Comparison of ENCODE assay signal across 26 mouse cellular contexts in genomic region chr9:34942122-34942831, GRCm38 (mm10).
A peak's percentile ranks its signal among the peaks of the same experiment; 100 is the strongest.
DNase-seq lines count a peak whose midpoint lies in the region; ATAC-seq and TF ChIP-seq lines count a peak whose summit lies in the region.
"Had no signal": no experiment of that assay in that cellular context is flagged by ENCODE, and none has a peak within 500 bp of the region (broad histone marks: within the 10 kb centered on the region; RNA-seq: fewer than 3 reads in every experiment).

No protein-coding gene starts in this region.

- no peak for TF ChIP-seq CTCF in hindbrain, postnatal 0 days (IDR thresholded peaks at IDR 0.05; ENCODE audit: low read depth)

- H3K9me3 ChIP-seq in hindbrain, postnatal 0 days (ENCODE audit: low read length) = no peaks in the 10 kb centered on the region
- H3K9me3 ChIP-seq in hindbrain, embryonic 13.5 days = no peaks in the 10 kb centered on the region
- H3K9me3 ChIP-seq: embryonic facial prominence, embryonic 12.5 days; embryonic facial prominence, embryonic 15.5 days; heart, embryonic 12.5 days; heart, embryonic 15.5 days; hindbrain, embryonic 15.5 days; intestine, embryonic 15.5 days had no signal

- peak; percentile 25; the same call in 1 of the 2 replicates for ATAC-seq in hindbrain, postnatal 0 days
- no peak for ATAC-seq in hindbrain, embryonic 13.5 days (ENCODE audit: low FRiP score)
- ATAC-seq: forebrain, embryonic 14.5 days; forebrain, postnatal 0 days; intestine, embryonic 15.5 days had no signal

- H3K9ac ChIP-seq in hindbrain, postnatal 0 days (replicated peaks; ENCODE audit: low read length) = no peak overlapping the region
- no peak overlapping the region for H3K9ac ChIP-seq in hindbrain, embryonic 13.5 days
- H3K9ac ChIP-seq: embryonic facial prominence, embryonic 12.5 days; embryonic facial prominence, embryonic 15.5 days; forebrain, postnatal 0 days; heart, embryonic 12.5 days; heart, embryonic 15.5 days; hindbrain, embryonic 15.5 days; intestine, embryonic 15.5 days had no signal

- 0 out of 2 replicates have a peak, but pooled peaks cover 10% of the 10 kb centered on the region for H3K4me1 ChIP-seq in hindbrain, postnatal 0 days (ENCODE audit: insufficient read depth, low read length)
- peaks cover 22% of the 10 kb centered on the region for H3K4me1 ChIP-seq in hindbrain, embryonic 13.5 days (replicated peaks)
- H3K4me1 ChIP-seq: heart, embryonic 12.5 days; heart, embryonic 15.5 days; intestine, embryonic 15.5 days had no signal

- H3K27ac ChIP-seq in hindbrain, postnatal 0 days = no peak overlapping the region
- no peak overlapping the region for H3K27ac ChIP-seq in hindbrain, embryonic 13.5 days
- H3K27ac ChIP-seq: embryonic facial prominence, embryonic 12.5 days; embryonic facial prominence, embryonic 15.5 days; gastrocnemius, adult 2 months; heart, embryonic 15.5 days; hindbrain, embryonic 15.5 days; intestine, embryonic 15.5 days had no signal

- no peaks in the 10 kb centered on the region for H3K79me2 ChIP-seq in myocyte (ENCODE audit: control insufficient read depth, insufficient read depth)

- WGBS in hindbrain, postnatal 0 days = 72% methylated on average over 6 of the region's 6 CpGs
- 78% methylated on average over 6 of the region's 6 CpGs for WGBS in hindbrain, embryonic 13.5 days

- no peak for TF ChIP-seq POLR2A in myocyte (IDR thresholded peaks at IDR 0.05; ENCODE audit: insufficient read length, low read depth)

- H3ac ChIP-seq in myocyte (ENCODE audit: control insufficient read depth, insufficient read length) = no peak overlapping the region

- no peaks in the 10 kb centered on the region for H3K36me3 ChIP-seq in hindbrain, postnatal 0 days (ENCODE audit: insufficient read depth, low read length)
- H3K36me3 ChIP-seq in hindbrain, embryonic 13.5 days = no peaks in the 10 kb centered on the region
- H3K36me3 ChIP-seq in myocyte (ENCODE audit: control insufficient read depth, insufficient read depth) = no peaks in the 10 kb centered on the region
- H3K36me3 ChIP-seq: embryonic facial prominence, embryonic 12.5 days; embryonic facial prominence, embryonic 15.5 days; heart, embryonic 12.5 days; heart, embryonic 15.5 days; hindbrain, embryonic 15.5 days; intestine, embryonic 15.5 days had no signal

- DNase-seq in hindbrain, postnatal 0 days (ENCODE audit: low spot score) = no peak
- DNase-seq in 3T3-L1 (ENCODE audit: low read depth, low spot score) = peak; percentile 60
- peak; percentile 53 for DNase-seq in NIH3T3 (ENCODE audit: low read depth)
- no peak for DNase-seq in gastrocnemius, postnatal 25 days
- DNase-seq in kidney, adult 18-20 months = no peak
- DNase-seq: adrenal gland, adult 2 months; adrenal gland, postnatal 14 days; cerebellum, adult 11-12 months; cerebellum, adult 8-10 months; cerebellum, postnatal 14 days; forebrain, postnatal 0 days; gastrocnemius, adult 2 months; gastrocnemius, postnatal 14 days; heart, adult 18-20 months; heart, postnatal 10 days; heart, postnatal 4 days; kidney, adult 11 months had no signal

- no peak overlapping the region for H3K4me3 ChIP-seq in hindbrain, postnatal 0 days (ENCODE audit: low read length)
- no peak overlapping the region for H3K4me3 ChIP-seq in hindbrain, embryonic 13.5 days
- no peak overlapping the region for H3K4me3 ChIP-seq in myocyte
- H3K4me3 ChIP-seq: embryonic facial prominence, embryonic 12.5 days; embryonic facial prominence, embryonic 15.5 days; gastrocnemius, adult 2 months; heart, embryonic 12.5 days; heart, embryonic 15.5 days; hindbrain, embryonic 15.5 days; intestine, embryonic 15.5 days had no signal

- H3K27me3 ChIP-seq in hindbrain, postnatal 0 days (ENCODE audit: insufficient read depth, low read length) = no peaks in the 10 kb centered on the region
- H3K27me3 ChIP-seq in hindbrain, embryonic 13.5 days = no peaks in the 10 kb centered on the region
- H3K27me3 ChIP-seq in myocyte (ENCODE audit: control insufficient read depth, insufficient read depth, insufficient read length) = no peaks in the 10 kb centered on the region
- H3K27me3 ChIP-seq: embryonic facial prominence, embryonic 12.5 days; embryonic facial prominence, embryonic 15.5 days; heart, embryonic 15.5 days; hindbrain, embryonic 15.5 days had no signal

- H3K4me2 ChIP-seq in hindbrain, postnatal 0 days (ENCODE audit: low read depth, low read length) = no peak overlapping the region
- no peak overlapping the region for H3K4me2 ChIP-seq in hindbrain, embryonic 13.5 days
- H3K4me2 ChIP-seq in myocyte (ENCODE audit: low read depth) = peak overlapping the region; percentile 47
- H3K4me2 ChIP-seq: embryonic facial prominence, embryonic 12.5 days; embryonic facial prominence, embryonic 15.5 days; heart, embryonic 12.5 days; heart, embryonic 15.5 days; hindbrain, embryonic 15.5 days; intestine, embryonic 15.5 days had no signal

TF ChIP-seq in myocyte, 11 proteins besides CTCF, POLR2A, EP300 and RAD21:
- TF ChIP-seq MYOG (IDR thresholded peaks at IDR 0.05; ENCODE audit: control insufficient read depth in 1 of 3, insufficient read depth in 1 of 3, insufficient read length in 2 of 3, low read depth in 2 of 3) (peak in 2 of 3 experiments; percentile 89 to 91), MYOD1 (IDR thresholded peaks at IDR 0.05; ENCODE audit: control insufficient read depth in 1 of 3, insufficient read length in 2 of 3, low read depth in 2 of 3) (peak in 2 of 3 experiments; percentile 76 to 83), TCF12 (IDR thresholded peaks at IDR 0.05; ENCODE audit: insufficient read depth, poor library complexity, severe bottlenecking) (no peak), REST (IDR thresholded peaks at IDR 0.05; ENCODE audit: insufficient read depth, insufficient read length) (peak; percentile 66), TCF3 (IDR thresholded peaks at IDR 0.05; ENCODE audit: insufficient read length, low read depth) (peak; percentile 23), SRF (IDR thresholded peaks at IDR 0.05; ENCODE audit: control insufficient read depth, insufficient read length, low read depth) (no peak)
TF ChIP-seq in myocyte: peak in this region for 4.

Comparison
In these comparisons a context has a peak if more than half of its experiments do, and no peak if none do; other contexts are left out.
1. DNase-seq: peak in 3T3-L1 (single experiment) and NIH3T3 (single experiment); none in hindbrain, postnatal 0 days (single experiment), gastrocnemius, postnatal 25 days (single experiment) and kidney, adult 18-20 months (single experiment).